Mouse (Mus musculus): ENCODE measurements around the gene Crb3.

DNA sequence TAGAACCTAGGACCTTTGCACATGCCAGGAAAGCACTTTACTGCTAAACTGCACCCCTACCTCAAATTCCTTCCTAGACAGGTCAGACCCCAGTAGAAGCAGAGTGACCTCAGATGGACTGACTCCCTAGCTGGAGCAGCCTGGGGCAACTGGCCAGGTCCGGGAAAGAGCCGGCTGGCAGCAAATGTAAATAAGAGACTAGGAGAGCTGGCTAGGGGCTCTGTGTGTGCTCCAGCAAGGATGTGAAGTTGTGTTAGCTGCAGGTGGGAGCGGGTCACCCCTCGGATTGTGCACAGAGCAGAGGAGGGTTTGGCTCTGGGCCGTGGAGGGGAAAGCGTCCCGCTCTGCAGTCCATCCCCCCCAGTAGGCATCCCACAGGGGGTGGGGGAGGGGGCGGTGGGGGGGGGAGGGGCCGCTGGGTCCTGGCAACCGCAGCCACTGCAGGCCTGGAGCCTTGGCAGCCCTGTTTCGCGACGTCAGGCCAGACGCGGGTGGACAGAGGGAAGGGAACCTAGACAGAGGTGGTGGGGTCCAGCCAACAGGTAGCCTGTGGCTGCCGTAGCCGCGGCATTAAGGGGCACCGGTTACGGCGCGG lies at the start of gene Crb3:
- TF ChIP-seq POLR2A (IDR thresholded peaks at IDR 0.05; ENCODE audit: insufficient read length, low read depth) (no peak), MYOG (IDR thresholded peaks at IDR 0.05; ENCODE audit: control insufficient read depth in 1 of 3, insufficient read depth in 1 of 3, insufficient read length in 2 of 3, low read depth in 2 of 3) (no peak), USF1 (IDR thresholded peaks at IDR 0.05; ENCODE audit: low read depth) (no peak)

All from myocyte (in vitro differentiated cells).